Mouse (Mus musculus) kidney, adult 9 months (tissue): ENCODE measurements at regions not wholly inside any gene's neighbourhood (a gene's known extent, or its start where the extent isn't known, plus 50 kb on each side); places are given as distances from the start of the nearest gene placed in this dataset.

Experiments used
- DNase-seq: peaks from one replicate; pipeline ENCODE4 v3.0.0; 2022

DNA sequence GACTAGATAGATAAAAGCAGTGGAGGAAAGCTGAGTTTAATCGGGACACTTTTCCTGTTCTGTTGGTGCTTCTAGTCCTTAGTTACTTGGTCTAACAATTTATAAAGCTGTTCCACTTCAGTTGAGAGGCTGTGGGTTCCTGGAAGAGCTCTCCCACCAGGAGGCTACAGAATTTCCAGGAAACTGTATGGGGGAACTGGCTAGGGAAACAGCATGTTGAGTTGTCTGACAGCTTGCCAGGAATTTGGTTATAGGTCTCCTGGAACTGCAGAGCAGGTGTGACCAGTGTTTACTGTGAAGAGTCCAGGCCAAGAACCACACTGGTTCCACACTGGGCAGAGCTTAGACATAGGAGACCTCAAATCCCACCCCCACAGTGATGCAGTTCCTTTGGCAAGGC, 65.0 kb upstream of the Pik3cg start:
- no peak for DNase-seq

DNA sequence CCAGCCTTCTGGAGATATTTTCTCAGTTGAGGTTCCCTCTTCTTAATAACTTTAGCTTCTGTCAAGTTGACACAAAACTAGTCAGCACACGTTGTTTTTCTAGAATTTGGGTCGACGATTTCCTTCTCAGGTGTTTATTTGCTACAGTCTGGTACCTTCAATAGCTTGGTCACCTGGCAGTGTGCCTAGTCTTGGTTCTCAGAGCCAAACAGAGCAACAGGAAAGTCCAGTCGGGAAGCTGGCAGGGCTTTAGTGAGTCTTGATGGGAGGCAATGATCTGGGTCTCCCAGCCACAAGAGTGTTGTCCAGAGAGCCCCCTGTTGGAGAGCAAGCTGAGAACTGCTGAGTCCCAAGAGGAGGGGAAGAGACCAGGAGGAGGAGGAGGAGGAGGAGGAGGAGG, 71.4 kb upstream of the Pik3cg start:
- peak; percentile 20 for DNase-seq

DNA sequence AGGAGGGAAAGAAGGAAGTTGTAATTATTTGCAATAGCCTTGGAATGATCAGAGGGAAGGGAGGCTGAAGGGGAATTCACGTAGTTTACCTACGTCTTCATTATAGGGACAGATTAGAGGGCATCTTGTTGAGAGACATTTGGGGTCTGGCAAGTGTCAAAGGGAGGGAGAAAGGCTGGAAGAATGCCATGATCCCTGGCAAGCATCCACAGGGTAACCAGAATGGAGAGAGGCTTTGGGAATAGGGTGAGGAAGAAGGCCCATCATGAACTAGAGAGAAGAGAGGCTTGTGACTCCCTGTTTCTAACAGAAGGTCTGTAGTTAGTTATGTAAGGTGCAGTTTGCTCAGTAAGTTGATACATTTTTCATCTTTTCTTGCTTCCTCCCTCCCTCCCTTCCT, 71.8 kb upstream of the Pik3cg start:
- no peak for DNase-seq

DNA sequence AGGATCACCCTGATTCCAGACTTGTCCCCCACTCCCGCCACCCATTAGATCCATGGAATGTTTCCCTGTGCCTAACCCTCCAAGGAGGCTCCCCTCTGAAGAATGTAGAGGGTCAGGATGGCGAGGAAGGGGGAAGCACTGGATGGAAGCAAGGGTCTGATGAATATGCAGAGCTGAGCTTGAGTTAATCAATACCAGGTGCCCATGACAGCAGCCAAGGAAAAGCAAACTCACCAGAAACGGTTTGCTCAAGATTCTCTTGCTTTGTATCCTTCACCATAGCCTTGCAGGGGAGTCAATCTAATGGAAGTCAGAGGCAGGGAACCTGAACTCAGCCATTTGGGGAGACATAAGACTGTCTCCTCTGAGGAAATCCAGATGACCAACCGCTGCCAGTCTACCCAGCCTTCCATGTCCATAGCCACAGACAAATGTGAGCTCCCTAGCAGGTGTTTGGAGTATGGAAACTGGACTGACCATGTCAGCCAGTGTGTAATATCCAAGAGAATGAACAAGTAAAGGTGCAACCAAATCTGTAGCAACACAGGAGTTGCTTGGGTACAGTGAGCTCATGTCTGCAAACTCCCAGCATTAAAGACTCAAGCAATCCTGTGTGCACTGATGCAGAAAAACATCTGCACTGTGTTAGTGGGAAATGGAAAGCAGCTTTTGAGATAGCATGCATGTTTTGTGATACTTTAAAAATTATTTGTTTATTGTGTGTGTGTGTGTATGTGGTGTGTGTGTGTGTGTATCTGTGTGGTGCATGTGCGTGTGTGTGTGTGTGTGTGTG, 74.1 kb upstream of the Pik3cg start:
- DNase-seq: no peak

DNA sequence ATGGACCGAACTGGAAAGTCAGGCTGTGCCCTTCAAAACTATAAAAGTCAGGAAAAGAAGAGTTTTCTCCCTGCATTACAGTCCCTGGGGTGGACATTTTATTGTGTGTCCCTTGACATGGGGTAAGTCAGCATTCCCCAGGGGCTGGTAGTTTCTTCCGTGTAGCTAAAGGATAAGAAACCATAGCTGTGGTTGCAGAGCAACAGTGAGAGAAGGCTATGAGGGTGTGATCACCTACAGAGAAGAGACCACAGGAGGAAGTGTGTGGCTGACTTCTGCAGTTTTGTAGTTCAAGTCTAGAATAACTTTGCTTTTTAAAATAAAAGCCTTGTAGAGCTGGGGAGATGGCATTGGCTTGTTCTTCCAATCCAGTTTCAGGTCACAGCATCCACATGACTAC, 76.6 kb upstream of the Pik3cg start:
- no peak for DNase-seq

DNA sequence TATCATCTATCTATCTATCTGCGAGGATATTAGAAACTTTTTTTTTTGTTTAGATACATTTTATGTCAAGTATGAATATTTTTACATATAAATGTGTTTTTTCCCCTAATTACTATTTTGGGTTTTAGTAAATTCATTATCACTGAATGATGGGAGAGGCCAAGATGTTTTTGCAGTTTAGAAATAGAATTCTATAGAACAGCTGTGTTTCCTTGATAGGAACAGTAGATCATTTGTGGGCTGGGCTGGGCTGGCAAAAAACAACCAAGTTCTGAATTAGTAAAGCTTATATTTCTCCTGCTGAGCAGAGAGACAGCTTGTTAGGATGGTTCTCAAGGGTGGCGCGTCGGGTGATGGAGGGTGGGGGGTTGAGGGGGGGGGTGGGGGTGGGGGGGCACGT, 78.2 kb upstream of the Pik3cg start:
- DNase-seq: no peak

DNA sequence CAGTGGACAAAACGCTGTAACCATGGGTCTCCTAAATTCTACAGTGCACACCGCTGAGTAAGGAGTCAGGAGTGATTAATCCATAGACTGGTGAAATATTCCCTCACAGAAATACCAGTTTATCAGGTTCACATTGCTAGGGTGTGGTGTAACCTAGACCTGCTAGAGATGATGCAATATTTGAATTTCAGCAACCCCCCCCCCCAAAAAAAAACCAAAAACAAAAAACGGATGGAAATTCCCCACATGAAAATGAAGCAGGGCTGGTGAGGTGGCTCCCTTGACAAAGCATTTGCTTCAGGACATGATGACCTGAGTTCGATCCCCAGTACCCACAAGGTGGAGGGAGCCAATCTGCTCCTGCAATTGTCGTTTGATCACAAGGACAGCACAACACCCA, 82.7 kb upstream of the Pik3cg start:
- no peak for DNase-seq

DNA sequence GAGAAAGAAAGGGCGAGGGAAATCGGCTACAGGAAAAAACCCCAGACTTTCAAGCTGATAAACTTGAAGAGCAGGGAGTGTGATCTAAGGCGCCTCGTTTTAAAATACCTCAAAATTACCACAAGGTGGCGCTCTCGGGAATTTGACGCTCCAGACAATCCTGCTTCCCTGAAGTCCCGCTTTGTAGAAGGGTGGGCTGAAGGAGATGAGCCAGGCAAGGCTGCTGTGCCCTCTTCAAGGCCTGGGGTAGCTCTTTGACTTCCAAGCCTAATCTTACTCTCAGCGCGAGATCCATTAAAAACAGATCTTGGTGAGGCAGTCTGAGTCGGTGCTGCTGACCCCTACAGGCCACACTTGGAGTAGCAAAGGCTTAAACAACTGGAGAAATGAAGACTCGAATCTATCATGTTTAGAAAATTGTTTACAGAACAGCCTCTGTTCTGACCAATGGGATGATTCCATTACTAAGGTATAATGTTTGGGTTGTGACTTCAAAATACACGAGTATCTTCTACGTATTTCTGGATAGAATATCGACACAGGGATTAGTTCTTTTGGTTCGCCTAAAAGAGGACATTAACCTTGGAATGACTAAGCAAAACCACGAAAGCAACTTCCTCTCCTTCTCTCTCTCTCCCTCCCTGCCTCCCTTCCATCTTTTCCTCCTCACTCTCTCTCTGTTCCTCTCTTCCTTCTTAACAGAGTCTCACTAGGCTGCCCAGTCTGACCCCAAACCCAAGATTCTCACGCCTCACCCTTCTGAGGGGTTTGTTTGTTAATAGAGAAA, 83.7 kb upstream of the Pik3cg start:
- DNase-seq: peak; percentile 74

DNA sequence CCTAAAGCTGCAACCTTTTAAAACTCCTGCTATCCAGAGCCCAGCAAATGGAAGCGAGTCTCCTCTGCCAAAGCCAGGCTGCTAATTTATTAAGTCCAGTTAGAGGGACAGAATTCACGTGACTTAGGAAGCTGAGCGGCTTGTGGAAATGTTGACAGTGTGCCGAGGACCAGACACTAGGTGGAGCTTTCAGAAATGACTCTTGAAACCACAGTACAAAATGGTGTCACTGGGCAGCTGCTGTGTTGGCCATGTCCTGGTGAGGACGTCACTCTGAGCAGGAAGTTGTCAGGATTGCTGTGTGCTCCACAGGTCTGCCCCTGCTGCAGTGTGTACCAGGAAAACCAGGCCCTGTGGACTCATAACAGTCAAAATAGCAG, 84.3 kb upstream of the Pik3cg start:
- peak; percentile 47 for DNase-seq

DNA sequence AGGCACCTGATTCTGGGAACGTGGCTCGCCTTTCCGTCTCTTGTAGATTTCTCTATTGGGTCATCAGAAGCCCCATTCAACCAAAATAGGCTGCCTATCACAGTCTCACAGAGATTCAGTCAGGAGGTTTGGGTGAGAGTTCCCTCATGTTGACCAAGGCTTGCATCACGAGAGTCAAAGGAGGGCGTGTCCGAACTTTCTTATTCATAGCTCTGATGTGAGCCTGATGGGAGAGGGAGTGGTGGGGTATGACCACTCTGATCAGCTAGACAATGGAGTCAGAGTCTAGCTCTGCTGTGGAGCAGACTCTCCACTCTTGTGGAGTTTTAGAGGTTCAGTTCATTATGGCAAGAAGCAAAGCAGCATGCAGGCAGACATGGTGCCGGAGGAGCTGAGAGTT, 81.1 kb upstream of the Ccdc71l start:
- DNase-seq: no peak

DNA sequence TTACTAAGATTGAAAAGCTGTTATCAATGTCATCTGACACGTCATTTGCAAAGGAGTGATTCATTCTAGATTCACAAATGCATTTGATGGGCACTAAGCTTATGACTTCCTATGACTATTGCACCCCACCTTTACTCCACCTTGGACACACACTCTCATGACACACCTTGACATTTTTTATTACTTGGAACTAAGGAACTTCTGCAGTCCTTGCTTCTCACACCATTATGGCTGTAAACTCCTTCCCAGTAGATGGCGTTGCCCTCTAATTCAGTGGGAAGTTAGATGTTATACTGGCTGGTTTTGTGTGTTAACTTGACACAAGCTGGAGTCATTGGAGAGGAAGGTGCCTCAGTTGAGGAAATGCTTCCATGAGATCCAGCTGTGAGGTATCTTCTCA, 78.8 kb upstream of the Ccdc71l start:
- DNase-seq: no peak

DNA sequence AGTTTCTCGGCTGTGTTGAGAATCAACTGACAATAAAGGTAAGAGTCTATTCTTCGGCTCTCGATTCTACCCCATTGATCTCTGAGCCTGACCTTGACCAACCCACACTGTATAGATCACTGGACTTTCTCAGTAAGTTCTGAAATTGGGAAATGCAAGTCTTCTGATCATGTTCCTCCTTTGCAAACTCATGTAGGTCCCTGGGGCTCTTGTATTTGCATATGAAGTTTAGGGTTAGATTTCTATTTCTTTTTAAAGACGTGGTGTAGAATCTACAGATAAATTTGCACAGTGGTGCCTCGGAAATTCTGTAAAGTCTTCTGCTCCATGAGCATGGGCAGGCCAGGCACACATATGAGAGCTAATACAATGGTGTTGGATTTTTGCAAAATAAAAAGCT, 72.8 kb upstream of the Ccdc71l start:
- DNase-seq: no peak

DNA sequence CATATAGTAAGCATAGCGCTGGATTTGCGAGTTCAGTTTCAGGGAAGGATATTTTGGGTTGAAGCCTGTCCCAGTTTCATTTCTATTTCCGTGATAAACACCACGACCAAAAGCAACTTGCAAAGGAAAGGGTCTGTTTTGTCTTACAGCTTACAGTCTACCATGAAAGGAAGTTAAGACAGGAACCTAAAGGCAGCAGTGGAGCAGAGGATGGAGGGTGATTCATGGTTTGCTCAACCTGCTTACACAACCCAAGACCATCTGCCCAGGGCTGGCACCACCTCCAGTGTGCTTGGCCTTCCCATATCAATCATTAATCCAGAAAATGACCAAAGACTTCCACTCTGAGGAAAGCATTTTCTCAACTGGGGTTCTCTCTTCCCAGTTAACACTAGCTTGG, 72.2 kb upstream of the Ccdc71l start:
- no peak for DNase-seq

DNA sequence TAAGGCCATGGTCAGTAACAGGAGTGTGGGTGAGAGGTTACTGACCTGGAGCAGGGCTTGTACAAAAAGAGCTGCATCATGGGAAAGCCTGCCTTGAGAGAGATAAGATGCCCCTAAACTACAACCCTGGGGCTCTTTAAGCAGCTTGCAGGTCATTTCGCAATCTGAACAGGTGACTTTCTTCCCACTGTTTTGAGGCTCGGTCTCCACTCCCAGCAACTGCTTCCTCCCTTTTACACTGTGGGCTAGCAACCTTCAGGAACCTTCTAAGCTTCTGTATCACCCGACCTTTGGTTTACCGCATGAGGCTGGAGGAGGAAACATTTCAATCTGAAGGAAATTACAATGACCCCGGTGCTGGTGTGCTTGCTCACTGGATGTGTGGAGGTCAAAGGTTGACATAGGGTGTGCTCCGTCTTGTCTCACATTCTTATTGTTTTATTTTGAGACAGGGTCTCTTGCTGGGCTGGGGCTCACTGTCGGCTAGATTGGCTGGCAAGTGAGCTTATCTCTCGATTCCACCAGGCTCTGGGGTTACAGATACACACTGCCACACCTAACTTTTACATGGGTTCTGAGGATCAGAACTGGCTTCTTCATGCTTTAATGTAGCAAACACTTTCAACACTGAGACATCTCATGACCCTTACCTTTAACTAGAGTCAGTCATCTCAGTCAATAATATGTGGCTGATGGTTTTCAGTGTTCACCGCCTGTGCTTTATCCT, 71.1 kb upstream of the Ccdc71l start:
- no peak for DNase-seq

DNA sequence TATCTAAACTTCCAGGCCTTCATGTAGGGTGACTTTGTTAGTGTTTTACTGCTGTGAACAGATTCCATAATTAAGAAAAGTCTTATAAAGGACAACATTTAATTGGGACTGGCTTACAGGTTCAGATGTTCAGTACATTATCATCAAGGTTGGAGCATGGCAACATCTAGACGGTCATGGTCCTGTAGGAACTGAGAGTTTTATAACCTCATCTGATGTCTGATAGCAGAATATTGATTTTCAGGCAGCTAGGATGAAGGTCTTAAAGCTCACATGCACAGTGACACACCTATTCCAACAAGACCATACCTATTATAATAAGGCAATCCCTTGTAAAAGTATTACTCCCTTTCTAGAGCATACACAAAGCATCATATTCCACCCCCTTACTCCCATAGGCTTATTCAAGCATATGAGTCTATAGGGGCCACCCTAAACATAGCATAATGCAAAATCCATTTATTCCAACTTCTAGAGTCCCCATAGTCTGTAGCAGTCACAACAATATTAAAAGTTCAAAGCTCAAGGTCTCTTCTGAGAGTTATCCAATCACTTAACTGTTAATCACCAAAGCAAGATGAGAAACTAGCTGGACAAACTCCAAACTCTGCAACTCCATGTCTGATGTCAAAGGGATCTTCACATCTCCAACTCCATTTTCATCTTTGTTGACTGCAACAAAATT, 63.3 kb upstream of the Ccdc71l start:
- DNase-seq: no peak
